Comparison of ENCODE assay signal across 15 mouse cellular contexts in genomic region chr4:12421628-12422319, GRCm38 (mm10).
DNase-seq lines count a peak whose midpoint lies in the region; ATAC-seq lines count a peak whose summit lies in the region.
"Had no signal": no experiment of that assay in that cellular context is flagged by ENCODE, and none has a peak within 500 bp of the region (broad histone marks: within the 10 kb centered on the region; RNA-seq: fewer than 3 reads in every experiment).

No protein-coding gene starts in this region.

- 68% methylated on average over 16 of the region's 16 CpGs for WGBS in kidney, embryonic 14.5 days
- 60% methylated on average over 16 of the region's 16 CpGs for WGBS in embryonic facial prominence, embryonic 11.5 days
- 59% methylated on average over 16 of the region's 16 CpGs for WGBS in hindbrain, embryonic 12.5 days
- 56% methylated on average over 16 of the region's 16 CpGs for WGBS in midbrain, embryonic 16.5 days

- no peak overlapping the region for H3K9ac ChIP-seq in kidney, embryonic 14.5 days (ENCODE audit: low read depth, low read length)
- H3K9ac ChIP-seq in embryonic facial prominence, embryonic 11.5 days (replicated peaks; ENCODE audit: low read length), result no peak overlapping the region
- H3K9ac ChIP-seq in hindbrain, embryonic 12.5 days, result no peak overlapping the region
- H3K9ac ChIP-seq in midbrain, embryonic 16.5 days (ENCODE audit: low read depth, low read length), result no peak overlapping the region
- H3K9ac ChIP-seq: embryonic facial prominence, embryonic 12.5 days had no signal

- no peak overlapping the region for H3K4me3 ChIP-seq in kidney, embryonic 14.5 days (ENCODE audit: low read length)
- no peak overlapping the region for H3K4me3 ChIP-seq in embryonic facial prominence, embryonic 11.5 days (ENCODE audit: low read depth, low read length)
- H3K4me3 ChIP-seq in hindbrain, embryonic 12.5 days, result no peak overlapping the region
- no peak overlapping the region for H3K4me3 ChIP-seq in midbrain, embryonic 16.5 days (ENCODE audit: low read depth, low read length)
- H3K4me3 ChIP-seq: embryonic facial prominence, embryonic 12.5 days had no signal

- no peak overlapping the region for H3K27ac ChIP-seq in kidney, embryonic 14.5 days (ENCODE audit: low read depth, low read length)
- H3K27ac ChIP-seq in embryonic facial prominence, embryonic 11.5 days (replicated peaks; ENCODE audit: low read depth, low read length), result no peak overlapping the region
- H3K27ac ChIP-seq in hindbrain, embryonic 12.5 days, result peak overlapping the region; percentile 60
- H3K27ac ChIP-seq in midbrain, embryonic 16.5 days (ENCODE audit: low read length), result peak overlapping the region; percentile 41; the same call in 1 of the 2 replicates
- H3K27ac ChIP-seq: embryonic facial prominence, embryonic 12.5 days had no signal

- no peaks in the 10 kb centered on the region for H3K27me3 ChIP-seq in kidney, embryonic 14.5 days (ENCODE audit: control insufficient read depth, insufficient read depth, low read length)
- no peaks in the 10 kb centered on the region for H3K27me3 ChIP-seq in embryonic facial prominence, embryonic 11.5 days (ENCODE audit: control insufficient read depth, insufficient read depth, low read length)
- no peaks in the 10 kb centered on the region for H3K27me3 ChIP-seq in hindbrain, embryonic 12.5 days
- no peaks in the 10 kb centered on the region for H3K27me3 ChIP-seq in midbrain, embryonic 16.5 days (ENCODE audit: control insufficient read depth, insufficient read depth, low read depth, low read length)
- H3K27me3 ChIP-seq: CH12.LX; embryonic facial prominence, embryonic 12.5 days had no signal

- no peak for DNase-seq in kidney, adult 8-10 months
- peak; percentile 17 for DNase-seq in embryonic facial prominence, embryonic 11.5 days (ENCODE audit: low spot score)
- no peak for DNase-seq in urinary bladder, postnatal 36 days (ENCODE audit: low spot score in 2 of 2)
- DNase-seq: adrenal gland, postnatal 10 days; heart, postnatal 4 days; kidney, postnatal 25 days; lung, postnatal 10 days; right cerebral cortex, postnatal 25 days had no signal

- H3K4me2 ChIP-seq in kidney, embryonic 14.5 days (replicated peaks; ENCODE audit: low read depth, low read length), result peak overlapping the region; percentile 10; the same call in 1 of the 2 replicates
- H3K4me2 ChIP-seq in embryonic facial prominence, embryonic 11.5 days (ENCODE audit: low read depth, low read length), result no peak overlapping the region
- H3K4me2 ChIP-seq in hindbrain, embryonic 12.5 days (replicated peaks), result no peak overlapping the region
- no peak overlapping the region for H3K4me2 ChIP-seq in midbrain, embryonic 16.5 days (ENCODE audit: low read length)
- H3K4me2 ChIP-seq: embryonic facial prominence, embryonic 12.5 days had no signal

- 0 out of 2 replicates have a peak, but pooled peaks cover 2% of the 10 kb centered on the region for H3K4me1 ChIP-seq in kidney, embryonic 14.5 days (ENCODE audit: control insufficient read depth, insufficient read depth, low read length)
- no peaks in the 10 kb centered on the region for H3K4me1 ChIP-seq in embryonic facial prominence, embryonic 11.5 days (ENCODE audit: control insufficient read depth, insufficient read depth, low read length)
- H3K4me1 ChIP-seq in hindbrain, embryonic 12.5 days, result peaks cover 4% of the 10 kb centered on the region
- H3K4me1 ChIP-seq in midbrain, embryonic 16.5 days (ENCODE audit: control insufficient read depth, insufficient read depth, low read length), result peaks cover 3% of the 10 kb centered on the region
- H3K4me1 ChIP-seq: embryonic facial prominence, embryonic 12.5 days had no signal

- no peaks in the 10 kb centered on the region for H3K9me3 ChIP-seq in kidney, embryonic 14.5 days (ENCODE audit: control insufficient read depth, low read length)
- H3K9me3 ChIP-seq in embryonic facial prominence, embryonic 11.5 days (replicated peaks; ENCODE audit: control insufficient read depth, low read length), result no peaks in the 10 kb centered on the region
- H3K9me3 ChIP-seq in hindbrain, embryonic 12.5 days (replicated peaks), result no peaks in the 10 kb centered on the region
- no peaks in the 10 kb centered on the region for H3K9me3 ChIP-seq in midbrain, embryonic 16.5 days (replicated peaks; ENCODE audit: control insufficient read depth, low read length, poor library complexity, severe bottlenecking)
- H3K9me3 ChIP-seq: embryonic facial prominence, embryonic 12.5 days had no signal

- ATAC-seq in kidney, embryonic 14.5 days (ENCODE audit: low FRiP score, low TSS enrichment), result no peak
- no peak for ATAC-seq in embryonic facial prominence, embryonic 11.5 days (replicated peaks; ENCODE audit: insufficient number of reproducible peaks, low FRiP score, low TSS enrichment, low read depth)
- peak; percentile 78 for ATAC-seq in hindbrain, embryonic 12.5 days (ENCODE audit: low FRiP score)
- peak; percentile 58; the same call in 1 of the 2 replicates for ATAC-seq in midbrain, embryonic 16.5 days
- ATAC-seq in activated CD4-positive, CD25-positive, alpha-beta regulatory T cell, adult 4 months, result no peak
- ATAC-seq: Patski had no signal

- H3K36me3 ChIP-seq in kidney, embryonic 14.5 days (ENCODE audit: control insufficient read depth, insufficient read depth, low read length), result no peaks in the 10 kb centered on the region
- H3K36me3 ChIP-seq in embryonic facial prominence, embryonic 11.5 days (replicated peaks; ENCODE audit: control insufficient read depth, insufficient read depth, low read depth, low read length), result no peaks in the 10 kb centered on the region
- no peaks in the 10 kb centered on the region for H3K36me3 ChIP-seq in hindbrain, embryonic 12.5 days
- no peaks in the 10 kb centered on the region for H3K36me3 ChIP-seq in midbrain, embryonic 16.5 days (ENCODE audit: control insufficient read depth, insufficient read depth, low read length)
- H3K36me3 ChIP-seq: embryonic facial prominence, embryonic 12.5 days had no signal

Comparison
In these comparisons a context has a peak if more than half of its experiments do, and no peak if none do; other contexts are left out.
1. ATAC-seq: peak in hindbrain, embryonic 12.5 days (single experiment) and midbrain, embryonic 16.5 days (single experiment); none in kidney, embryonic 14.5 days (single experiment), embryonic facial prominence, embryonic 11.5 days (single experiment) and activated CD4-positive, CD25-positive, alpha-beta regulatory T cell, adult 4 months (single experiment).
2. H3K27ac ChIP-seq: peak in hindbrain, embryonic 12.5 days (single experiment) and midbrain, embryonic 16.5 days (single experiment); none in kidney, embryonic 14.5 days (single experiment) and embryonic facial prominence, embryonic 11.5 days (single experiment).